In genomic region chr11:107054870-107055269, GRCm38 (mm10) we compare ENCODE assay signal across 27 mouse cellular contexts. TPM values are rescaled to one million over a fixed set of nuclear protein-coding genes. Genes with fewer than 3 reads are reported as not detected.
DNase-seq lines count a peak whose midpoint lies in the region; ATAC-seq and TF ChIP-seq lines count a peak whose summit lies in the region.
"Had no signal": no experiment of that assay in that cellular context is flagged by ENCODE, and none has a peak within 500 bp of the region (broad histone marks: within the 10 kb centered on the region; RNA-seq: fewer than 3 reads in every experiment).

No protein-coding gene starts in this region.

- no peak overlapping the region for H3K27ac ChIP-seq in liver, embryonic 11.5 days (ENCODE audit: low read depth, low read length)
- no peak overlapping the region for H3K27ac ChIP-seq in liver, embryonic 14.5 days
- H3K27ac ChIP-seq in liver, postnatal 0 days (ENCODE audit: low read depth), result no peak overlapping the region
- no peak overlapping the region for H3K27ac ChIP-seq in cerebellum, adult 2 months (ENCODE audit: insufficient read depth, low read length)
- no peak overlapping the region for H3K27ac ChIP-seq in hindbrain, embryonic 16.5 days (ENCODE audit: low read depth, low read length)
- H3K27ac ChIP-seq: embryonic facial prominence, embryonic 10.5 days; embryonic facial prominence, embryonic 13.5 days; forebrain, embryonic 12.5 days; forebrain, embryonic 15.5 days; heart, adult 2 months; heart, embryonic 10.5 days; heart, embryonic 13.5 days; hindbrain, embryonic 14.5 days had no signal

- TF ChIP-seq EP300 in liver, embryonic 14.5 days (IDR thresholded peaks at IDR 0.05; ENCODE audit: low read depth), result no peak
- TF ChIP-seq EP300 in liver, postnatal 0 days (IDR thresholded peaks at IDR 0.05; ENCODE audit: low read depth), result no peak

- DNase-seq in liver, embryonic 11.5 days (ENCODE audit: low spot score), result no peak
- peak in 1 of 3 experiments; percentile 6 for DNase-seq in liver, embryonic 14.5 days (ENCODE audit: low read depth in 3 of 3, low spot score in 3 of 3)
- no peak for DNase-seq in liver, postnatal 0 days
- DNase-seq in cerebellum, adult 2 months, result no peak
- DNase-seq in layer of hippocampus, adult 9-10 months (ENCODE audit: low spot score), result no peak
- DNase-seq: adrenal gland, adult 8-10 months; adrenal gland, postnatal 36 days; cerebellum, adult 11 months; cerebellum, adult 8-10 months; cerebellum, postnatal 10 days; cerebellum, postnatal 36 days; embryo, embryonic 11 days; gastrocnemius, postnatal 10 days; gastrocnemius, postnatal 36 days; heart, adult 2 months; heart, postnatal 14 days; heart, postnatal 4 days had no signal

- no peak overlapping the region for H3K4me3 ChIP-seq in liver, embryonic 11.5 days (ENCODE audit: low read depth, low read length)
- no peak overlapping the region for H3K4me3 ChIP-seq in liver, embryonic 14.5 days (ENCODE audit: insufficient read depth in 1 of 2, low read depth in 2 of 2, low read length in 2 of 2)
- no peak overlapping the region for H3K4me3 ChIP-seq in liver, postnatal 0 days (ENCODE audit: low read depth, low read length)
- H3K4me3 ChIP-seq in cerebellum, adult 2 months (replicated peaks; ENCODE audit: insufficient read depth, low read depth, low read length), result no peak overlapping the region
- H3K4me3 ChIP-seq in hindbrain, embryonic 16.5 days (ENCODE audit: low read length), result no peak overlapping the region
- H3K4me3 ChIP-seq: embryonic facial prominence, embryonic 10.5 days; embryonic facial prominence, embryonic 13.5 days; erythroblast, embryonic 14.5 days; forebrain, embryonic 12.5 days; forebrain, embryonic 15.5 days; heart, adult 2 months; heart, embryonic 10.5 days; heart, embryonic 13.5 days had no signal

- TF ChIP-seq CTCF in liver, embryonic 14.5 days (IDR thresholded peaks at IDR 0.05; ENCODE audit: low read depth), result no peak
- TF ChIP-seq CTCF in liver, postnatal 0 days (IDR thresholded peaks at IDR 0.05; ENCODE audit: low read depth), result no peak
- no peak for TF ChIP-seq CTCF in cerebellum, adult 2 months (IDR thresholded peaks at IDR 0.05; ENCODE audit: borderline replicate concordance, insufficient read depth, low read depth, low read length)

- H3K36me3 ChIP-seq in liver, embryonic 11.5 days (ENCODE audit: control insufficient read depth, insufficient read depth, low read length), result peaks cover 62% of the 10 kb centered on the region
- peaks cover 65% of the 10 kb centered on the region for H3K36me3 ChIP-seq in liver, embryonic 14.5 days (replicated peaks; ENCODE audit: control insufficient read depth, insufficient read depth, low read depth)
- H3K36me3 ChIP-seq in liver, postnatal 0 days (replicated peaks; ENCODE audit: insufficient read depth, low read length), result peaks cover 72% of the 10 kb centered on the region
- H3K36me3 ChIP-seq in hindbrain, embryonic 16.5 days (ENCODE audit: control insufficient read depth, insufficient read depth, low read length), result peaks cover 62% of the 10 kb centered on the region

- no peak overlapping the region for H3K9ac ChIP-seq in liver, embryonic 11.5 days (ENCODE audit: low read depth, low read length)
- H3K9ac ChIP-seq in liver, embryonic 14.5 days (replicated peaks), result no peak overlapping the region
- H3K9ac ChIP-seq in liver, postnatal 0 days (replicated peaks), result no peak overlapping the region
- no peak overlapping the region for H3K9ac ChIP-seq in hindbrain, embryonic 16.5 days (ENCODE audit: low read depth, low read length)
- H3K9ac ChIP-seq: embryonic facial prominence, embryonic 13.5 days; forebrain, embryonic 12.5 days; forebrain, embryonic 15.5 days; heart, embryonic 13.5 days; hindbrain, embryonic 14.5 days had no signal

- WGBS in liver, embryonic 11.5 days, result 84% methylated on average over 6 of the region's 6 CpGs
- 78% methylated on average over 6 of the region's 6 CpGs for whole genome bisulfite sequencing in liver, embryonic 14.5 days (ENCODE audit: insufficient replicate concordance)
- 83% methylated on average over 6 of the region's 6 CpGs for WGBS in liver, postnatal 0 days (ENCODE audit: insufficient replicate concordance)
- WGBS in cerebellum, adult 2 months, result 87% methylated on average over 6 of the region's 6 CpGs
- WGBS in hindbrain, embryonic 16.5 days, result 93% methylated on average over 6 of the region's 6 CpGs

- H3K4me2 ChIP-seq in liver, embryonic 11.5 days, result no peak overlapping the region
- no peak overlapping the region for H3K4me2 ChIP-seq in liver, embryonic 14.5 days (ENCODE audit: low read depth)
- no peak overlapping the region for H3K4me2 ChIP-seq in liver, postnatal 0 days (ENCODE audit: low read depth, low read length)
- H3K4me2 ChIP-seq in hindbrain, embryonic 16.5 days (ENCODE audit: low read length), result no peak overlapping the region
- H3K4me2 ChIP-seq: embryonic facial prominence, embryonic 13.5 days; forebrain, embryonic 12.5 days; forebrain, embryonic 15.5 days; heart, embryonic 13.5 days; hindbrain, embryonic 14.5 days had no signal

- no peaks in the 10 kb centered on the region for H3K4me1 ChIP-seq in liver, embryonic 11.5 days (replicated peaks; ENCODE audit: control insufficient read depth, insufficient read depth, low read length)
- no peaks in the 10 kb centered on the region; a peak in 1 of 4 replicates for H3K4me1 ChIP-seq in liver, embryonic 14.5 days (replicated peaks; ENCODE audit: control insufficient read depth in 2 of 2, insufficient read depth in 2 of 2, low read length in 1 of 2)
- H3K4me1 ChIP-seq in liver, postnatal 0 days (ENCODE audit: insufficient read depth), result no peaks in the 10 kb centered on the region
- no peaks in the 10 kb centered on the region for H3K4me1 ChIP-seq in cerebellum, adult 2 months (ENCODE audit: control insufficient read depth, insufficient read depth, low read length)
- H3K4me1 ChIP-seq in hindbrain, embryonic 16.5 days (ENCODE audit: control insufficient read depth, insufficient read depth, low read depth, low read length), result no peaks in the 10 kb centered on the region
- H3K4me1 ChIP-seq: embryonic facial prominence, embryonic 10.5 days; embryonic facial prominence, embryonic 13.5 days; forebrain, embryonic 12.5 days; forebrain, embryonic 15.5 days; heart, embryonic 10.5 days; heart, embryonic 13.5 days had no signal

- peak; percentile 70 for ATAC-seq in liver, embryonic 11.5 days (replicated peaks; ENCODE audit: low FRiP score)
- ATAC-seq in liver, embryonic 14.5 days (ENCODE audit: insufficient read depth), result peak; percentile 57
- ATAC-seq in liver, postnatal 0 days, result peak; percentile 74
- ATAC-seq in hindbrain, embryonic 16.5 days, result no peak
- ATAC-seq: CD4-positive, CD25-positive, alpha-beta regulatory T cell, adult 4 months; forebrain, embryonic 15.5 days had no signal

- no peaks in the 10 kb centered on the region for H3K27me3 ChIP-seq in liver, embryonic 11.5 days (replicated peaks; ENCODE audit: control insufficient read depth, insufficient read depth, low read length)
- no peaks in the 10 kb centered on the region for H3K27me3 ChIP-seq in liver, embryonic 14.5 days (ENCODE audit: control insufficient read depth, insufficient read depth, low read length)
- H3K27me3 ChIP-seq in liver, postnatal 0 days (ENCODE audit: insufficient read depth, low read length), result no peaks in the 10 kb centered on the region
- no peaks in the 10 kb centered on the region for H3K27me3 ChIP-seq in cerebellum, adult 2 months (ENCODE audit: control insufficient read depth, insufficient read depth, low read length)
- no peaks in the 10 kb centered on the region for H3K27me3 ChIP-seq in hindbrain, embryonic 16.5 days (replicated peaks; ENCODE audit: control insufficient read depth, insufficient read depth, low read length)
- H3K27me3 ChIP-seq: embryonic facial prominence, embryonic 13.5 days; forebrain, embryonic 12.5 days; forebrain, embryonic 15.5 days; heart, embryonic 13.5 days had no signal

- H3K9me3 ChIP-seq in liver, embryonic 11.5 days (ENCODE audit: control insufficient read depth, low read length), result no peaks in the 10 kb centered on the region
- H3K9me3 ChIP-seq in liver, embryonic 14.5 days (ENCODE audit: control insufficient read depth, low read length), result no peaks in the 10 kb centered on the region
- no peaks in the 10 kb centered on the region for H3K9me3 ChIP-seq in liver, postnatal 0 days (ENCODE audit: low read length)
- H3K9me3 ChIP-seq in hindbrain, embryonic 16.5 days (ENCODE audit: control insufficient read depth, low read length), result no peaks in the 10 kb centered on the region
- H3K9me3 ChIP-seq: embryonic facial prominence, embryonic 10.5 days; embryonic facial prominence, embryonic 13.5 days; forebrain, embryonic 12.5 days; forebrain, embryonic 15.5 days; heart, embryonic 10.5 days; heart, embryonic 13.5 days had no signal

- no peak for TF ChIP-seq POLR2A in cerebellum, adult 2 months (IDR thresholded peaks at IDR 0.05; ENCODE audit: borderline replicate concordance, insufficient read depth, low read length)

RNA-seq across cellular contexts. Expression of gene 1810010H24Rik, which starts 29.4 kb away (rescaled TPM):
- 1.9 and 2.1 TPM in 2 replicates for polyA plus RNA-seq in liver, embryonic 11.5 days (2014; fragmentation: Nextera tagmentation; extraction: Ambion mirVana)
- polyA plus RNA-seq in liver, embryonic 14.5 days (2012; rRNA removed), result 1.8 and 1.9 TPM in 2 replicates
- 2.6 and 3.9 TPM in 2 replicates for polyA plus RNA-seq in liver, embryonic 14.5 days (2014; fragmentation: Nextera tagmentation; extraction: Ambion mirVana)
- polyA plus RNA-seq in liver, postnatal 0 days (2015; fragmentation: Nextera tagmentation; extraction: Ambion mirVana), result 7.3 and 10.3 TPM in 2 replicates
- polyA plus RNA-seq in cerebellum, adult 2 months (2012; rRNA removed), result 6.8 and 7.7 TPM in 2 replicates
- polyA plus RNA-seq in hindbrain, embryonic 16.5 days (2015; fragmentation: Nextera tagmentation; extraction: Ambion mirVana), result 4.7 and 5.1 TPM in 2 replicates
- polyA plus RNA-seq: erythroblast, embryonic 14.5 days had no signal

RNA-seq across cellular contexts. Expression of gene Kpna2, which starts 55.5 kb away (rescaled TPM):
- polyA plus RNA-seq in liver, embryonic 11.5 days (2014; fragmentation: Nextera tagmentation; extraction: Ambion mirVana), result 448 and 517 TPM in 2 replicates
- 133 and 158 TPM in 2 replicates for polyA plus RNA-seq in liver, embryonic 14.5 days (2012; rRNA removed)
- polyA plus RNA-seq in liver, embryonic 14.5 days (2014; fragmentation: Nextera tagmentation; extraction: Ambion mirVana), result 277 and 283 TPM in 2 replicates
- 115 and 128 TPM in 2 replicates for polyA plus RNA-seq in liver, postnatal 0 days (2015; fragmentation: Nextera tagmentation; extraction: Ambion mirVana)
- 30.1 and 32.2 TPM in 2 replicates for polyA plus RNA-seq in cerebellum, adult 2 months (2012; rRNA removed)
- 132 and 165 TPM in 2 replicates for polyA plus RNA-seq in hindbrain, embryonic 16.5 days (2015; fragmentation: Nextera tagmentation; extraction: Ambion mirVana)
